Mouse (Mus musculus): ENCODE data around the gene Wasl. TPM values are rescaled to one million over a fixed set of nuclear protein-coding genes. Genes with fewer than 3 reads are reported as not detected.

The Wasl gene
- polyA plus RNA-seq, 1 experiment from 2014 or later = 78.2 TPM

GRCm38 (mm10) chr6:24612074-24612755 lies 52.6 kb downstream of the Wasl start:
- no peaks in the 10 kb centered on the region for H3K4me1 ChIP-seq (ENCODE audit: control insufficient read depth, insufficient read depth, low read length)
- H3K9ac ChIP-seq (ENCODE audit: low read depth, low read length) = no peak overlapping the region
- H3K27me3 ChIP-seq (ENCODE audit: control insufficient read depth, insufficient read depth, low read length) = no peaks in the 10 kb centered on the region
- H3K4me2 ChIP-seq (replicated peaks; ENCODE audit: low read depth, low read length) = no peak overlapping the region
- no peak overlapping the region for H3K4me3 ChIP-seq (ENCODE audit: low read length)
- H3K36me3 ChIP-seq (ENCODE audit: control insufficient read depth, insufficient read depth, low read length) = peaks cover 30% of the 10 kb centered on the region
- 91% methylated on average over 7 of the region's 7 CpGs for WGBS
- H3K9me3 ChIP-seq (ENCODE audit: control insufficient read depth, low read length) = no peaks in the 10 kb centered on the region
- no peak overlapping the region for H3K27ac ChIP-seq (ENCODE audit: low read depth, low read length)
- ATAC-seq (ENCODE audit: low FRiP score, low TSS enrichment) = no peak

DNA sequence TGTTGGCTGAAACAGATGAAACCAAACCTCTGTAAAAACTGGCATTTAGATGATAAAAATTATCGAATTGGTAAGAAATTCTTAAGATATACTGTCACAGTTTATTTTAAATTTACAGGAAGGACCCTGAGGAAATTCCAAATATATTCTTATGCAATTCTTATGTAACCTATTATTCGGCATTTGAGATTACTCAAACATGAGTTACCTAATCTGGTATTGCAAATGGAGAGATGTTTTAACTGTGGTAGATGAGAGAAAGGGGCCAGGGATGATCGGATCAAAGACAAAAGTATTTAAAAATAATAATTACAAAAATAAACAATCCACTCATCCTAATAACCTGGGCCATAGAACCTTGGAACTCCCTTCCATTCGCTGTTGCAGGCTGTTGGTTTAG lies 54.5 kb downstream of the Wasl start:
- H3K4me3 ChIP-seq (ENCODE audit: low read length) = no peak overlapping the region
- H3K4me2 ChIP-seq (replicated peaks; ENCODE audit: low read depth, low read length) = no peak overlapping the region
- H3K27me3 ChIP-seq (ENCODE audit: control insufficient read depth, insufficient read depth, low read length) = no peaks in the 10 kb centered on the region
- 94% methylated on average over 4 of the region's 4 CpGs for WGBS
- no peaks in the 10 kb centered on the region for H3K4me1 ChIP-seq (ENCODE audit: control insufficient read depth, insufficient read depth, low read length)
- no peak for ATAC-seq (ENCODE audit: low FRiP score, low TSS enrichment)
- H3K36me3 ChIP-seq (ENCODE audit: control insufficient read depth, insufficient read depth, low read length) = peaks cover 18% of the 10 kb centered on the region
- H3K9ac ChIP-seq (ENCODE audit: low read depth, low read length) = no peak overlapping the region
- H3K27ac ChIP-seq (ENCODE audit: low read depth, low read length) = no peak overlapping the region
- H3K9me3 ChIP-seq (ENCODE audit: control insufficient read depth, low read length) = no peaks in the 10 kb centered on the region

- Histone ChIP-seq H3K27ac (ENCODE audit: low read depth, low read length) (no peak overlapping the region), H3K9ac (ENCODE audit: low read depth, low read length) (no peak overlapping the region), H3K4me1 (ENCODE audit: control insufficient read depth, insufficient read depth, low read length) (no peaks in the 10 kb centered on the region), H3K4me3 (ENCODE audit: low read length) (no peak overlapping the region), H3K27me3 (ENCODE audit: control insufficient read depth, insufficient read depth, low read length) (no peaks in the 10 kb centered on the region), H3K9me3 (ENCODE audit: control insufficient read depth, low read length) (no peaks in the 10 kb centered on the region), H3K36me3 (ENCODE audit: control insufficient read depth, insufficient read depth, low read length) (peaks cover 10% of the 10 kb centered on the region; the same call in 1 of the 2 replicates), H3K4me2 (replicated peaks; ENCODE audit: low read depth, low read length) (no peak overlapping the region)
- WGBS = 42% methylated on average over 4 of the region's 4 CpGs
- ATAC-seq (ENCODE audit: low FRiP score, low TSS enrichment) = no peak
Observed at GRCm38 (mm10) chr6:24609531-24609930, 55.3 kb downstream of the Wasl start.

DNA sequence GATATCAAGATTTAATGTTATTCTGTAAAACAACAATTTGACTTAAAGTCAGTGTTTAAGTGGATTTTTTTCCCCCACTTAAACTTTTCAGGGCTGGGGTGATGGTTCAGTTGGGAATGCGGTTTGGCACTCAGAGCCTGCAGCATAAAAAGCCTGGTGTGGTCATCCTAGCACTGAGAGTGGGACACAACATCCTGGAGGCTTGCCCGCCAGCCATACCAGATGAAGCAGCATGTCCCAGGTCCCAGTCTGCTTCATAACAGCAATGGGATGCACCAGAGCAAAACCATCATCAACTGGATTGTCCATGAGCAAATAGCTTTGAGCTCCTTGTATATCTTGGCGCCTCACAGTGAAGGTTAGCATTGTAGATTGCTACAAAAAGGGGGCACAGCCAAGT lies 56.1 kb downstream of the Wasl start:
- H3K4me3 ChIP-seq (ENCODE audit: low read length) = no peak overlapping the region
- no peak overlapping the region for H3K9ac ChIP-seq (ENCODE audit: low read depth, low read length)
- H3K4me1 ChIP-seq (ENCODE audit: control insufficient read depth, insufficient read depth, low read length) = no peaks in the 10 kb centered on the region
- peaks cover 3% of the 10 kb centered on the region; the same call in 1 of the 2 replicates for H3K36me3 ChIP-seq (ENCODE audit: control insufficient read depth, insufficient read depth, low read length)
- ATAC-seq (ENCODE audit: low FRiP score, low TSS enrichment) = no peak
- H3K4me2 ChIP-seq (replicated peaks; ENCODE audit: low read depth, low read length) = no peak overlapping the region
- H3K27me3 ChIP-seq (ENCODE audit: control insufficient read depth, insufficient read depth, low read length) = no peaks in the 10 kb centered on the region
- H3K9me3 ChIP-seq (ENCODE audit: control insufficient read depth, low read length) = no peaks in the 10 kb centered on the region
- 87% methylated on average over 3 of the region's 3 CpGs for WGBS
- H3K27ac ChIP-seq (ENCODE audit: low read depth, low read length) = no peak overlapping the region

GRCm38 (mm10) chr6:24608129-24608528 lies 56.7 kb downstream of the Wasl start:
- no peaks in the 10 kb centered on the region; the same call in 1 of the 2 replicates for H3K36me3 ChIP-seq (ENCODE audit: control insufficient read depth, insufficient read depth, low read length)
- H3K4me1 ChIP-seq (ENCODE audit: control insufficient read depth, insufficient read depth, low read length) = no peaks in the 10 kb centered on the region
- ATAC-seq (ENCODE audit: low FRiP score, low TSS enrichment) = no peak
- H3K9me3 ChIP-seq (ENCODE audit: control insufficient read depth, low read length) = no peaks in the 10 kb centered on the region
- whole genome bisulfite sequencing = 81% methylated on average over 4 of the region's 4 CpGs
- H3K27ac ChIP-seq (ENCODE audit: low read depth, low read length) = no peak overlapping the region
- no peak overlapping the region for H3K9ac ChIP-seq (ENCODE audit: low read depth, low read length)
- H3K27me3 ChIP-seq (ENCODE audit: control insufficient read depth, insufficient read depth, low read length) = no peaks in the 10 kb centered on the region
- H3K4me2 ChIP-seq (replicated peaks; ENCODE audit: low read depth, low read length) = no peak overlapping the region
- H3K4me3 ChIP-seq (ENCODE audit: low read length) = no peak overlapping the region

DNA sequence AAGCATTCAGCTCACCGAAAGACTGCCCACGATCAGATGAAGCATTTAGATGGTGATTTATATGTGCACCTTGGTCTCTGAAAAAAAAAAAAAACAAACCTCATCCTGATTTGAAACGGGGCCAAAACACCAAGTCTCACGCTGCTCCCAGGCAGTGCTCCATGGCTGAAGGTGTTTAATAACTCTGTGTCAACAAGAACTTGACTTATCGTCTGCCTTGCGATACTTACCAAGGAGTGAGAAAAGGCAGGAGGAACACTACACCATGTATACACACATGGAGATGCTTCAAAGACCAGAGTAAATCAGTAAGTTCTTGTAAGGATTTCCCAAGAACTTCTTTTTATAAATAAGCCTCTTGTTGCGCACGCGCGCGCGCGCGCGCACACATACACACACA lies 57.3 kb downstream of the Wasl start:
- ATAC-seq (ENCODE audit: low FRiP score, low TSS enrichment) = peak; percentile 80; the same call in 1 of the 2 replicates
- WGBS = 65% methylated on average over 15 of the region's 15 CpGs

GRCm38 (mm10) chr6:24606512-24606911 lies 58.3 kb downstream of the Wasl start:
- no peaks in the 10 kb centered on the region for H3K4me1 ChIP-seq (ENCODE audit: control insufficient read depth, insufficient read depth, low read length)
- 77% methylated on average over 10 of the region's 10 CpGs for WGBS
- no peak overlapping the region for H3K9ac ChIP-seq (ENCODE audit: low read depth, low read length)
- no peak overlapping the region for H3K27ac ChIP-seq (ENCODE audit: low read depth, low read length)
- no peak overlapping the region for H3K4me2 ChIP-seq (replicated peaks; ENCODE audit: low read depth, low read length)
- no peaks in the 10 kb centered on the region for H3K9me3 ChIP-seq (ENCODE audit: control insufficient read depth, low read length)
- H3K4me3 ChIP-seq (ENCODE audit: low read length) = no peak overlapping the region
- ATAC-seq (ENCODE audit: low FRiP score, low TSS enrichment) = no peak
- H3K36me3 ChIP-seq (ENCODE audit: control insufficient read depth, insufficient read depth, low read length) = no peaks in the 10 kb centered on the region
- no peaks in the 10 kb centered on the region for H3K27me3 ChIP-seq (ENCODE audit: control insufficient read depth, insufficient read depth, low read length)

More for the DNA sequence above, 57.3 kb downstream of the Wasl start:
- no peak overlapping the region for H3K4me3 ChIP-seq (ENCODE audit: low read length)
- no peak overlapping the region for H3K27ac ChIP-seq (ENCODE audit: low read depth, low read length)
- no peak overlapping the region for H3K4me2 ChIP-seq (replicated peaks; ENCODE audit: low read depth, low read length)
- H3K4me1 ChIP-seq (ENCODE audit: control insufficient read depth, insufficient read depth, low read length) = no peaks in the 10 kb centered on the region
- no peaks in the 10 kb centered on the region for H3K27me3 ChIP-seq (ENCODE audit: control insufficient read depth, insufficient read depth, low read length)
- H3K9ac ChIP-seq (ENCODE audit: low read depth, low read length) = no peak overlapping the region
- H3K9me3 ChIP-seq (ENCODE audit: control insufficient read depth, low read length) = no peaks in the 10 kb centered on the region
- H3K36me3 ChIP-seq (ENCODE audit: control insufficient read depth, insufficient read depth, low read length) = no peaks in the 10 kb centered on the region

DNA sequence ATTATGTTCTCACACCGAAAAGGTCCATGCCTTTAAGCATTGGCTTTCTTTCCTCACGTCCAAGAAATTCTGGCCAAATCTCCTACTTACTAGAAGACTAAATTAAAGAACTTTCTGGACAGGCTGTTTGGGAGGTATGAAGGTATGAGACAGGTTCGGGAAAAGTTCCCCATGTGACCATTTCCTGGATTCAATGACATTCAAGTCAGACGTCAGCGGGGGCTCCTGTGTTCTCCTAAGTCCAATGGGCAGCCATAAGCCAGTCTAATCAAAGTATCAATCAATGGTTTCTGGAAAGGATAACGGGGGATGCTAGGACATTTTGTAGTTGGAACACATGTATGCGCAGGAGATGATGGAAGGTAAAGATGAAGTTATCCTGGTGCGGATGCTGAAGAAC lies 59.2 kb downstream of the Wasl start:
- ATAC-seq (ENCODE audit: low FRiP score, low TSS enrichment) = no peak
- H3K4me3 ChIP-seq (ENCODE audit: low read length) = no peak overlapping the region

GRCm38 (mm10) chr6:24604289-24604688 lies 60.5 kb downstream of the Wasl start:
- H3K9ac ChIP-seq (ENCODE audit: low read depth, low read length) = no peak overlapping the region
- 95% methylated on average over 7 of the region's 7 CpGs for WGBS
- H3K27ac ChIP-seq (ENCODE audit: low read depth, low read length) = no peak overlapping the region
- ATAC-seq (ENCODE audit: low FRiP score, low TSS enrichment) = no peak
- no peaks in the 10 kb centered on the region for H3K9me3 ChIP-seq (ENCODE audit: control insufficient read depth, low read length)
- no peaks in the 10 kb centered on the region for H3K27me3 ChIP-seq (ENCODE audit: control insufficient read depth, insufficient read depth, low read length)
- H3K4me2 ChIP-seq (replicated peaks; ENCODE audit: low read depth, low read length) = no peak overlapping the region
- H3K4me3 ChIP-seq (ENCODE audit: low read length) = no peak overlapping the region
- no peaks in the 10 kb centered on the region for H3K4me1 ChIP-seq (ENCODE audit: control insufficient read depth, insufficient read depth, low read length)
- H3K36me3 ChIP-seq (ENCODE audit: control insufficient read depth, insufficient read depth, low read length) = no peaks in the 10 kb centered on the region

More for the DNA sequence above, 59.2 kb downstream of the Wasl start:
- H3K27me3 ChIP-seq (ENCODE audit: control insufficient read depth, insufficient read depth, low read length) = no peaks in the 10 kb centered on the region
- H3K4me2 ChIP-seq (replicated peaks; ENCODE audit: low read depth, low read length) = no peak overlapping the region
- H3K4me1 ChIP-seq (ENCODE audit: control insufficient read depth, insufficient read depth, low read length) = no peaks in the 10 kb centered on the region
- no peak overlapping the region for H3K9ac ChIP-seq (ENCODE audit: low read depth, low read length)
- H3K27ac ChIP-seq (ENCODE audit: low read depth, low read length) = no peak overlapping the region
- 93% methylated on average over 8 of the region's 8 CpGs for WGBS
- no peaks in the 10 kb centered on the region for H3K36me3 ChIP-seq (ENCODE audit: control insufficient read depth, insufficient read depth, low read length)
- H3K9me3 ChIP-seq (ENCODE audit: control insufficient read depth, low read length) = no peaks in the 10 kb centered on the region
